Mouse (Mus musculus) urinary bladder, postnatal 4 days (tissue): ENCODE data around the gene Acadm.

Experiments
- DNase-seq, 2 experiments: peaks; one replicate each; pipeline ENCODE4 v3.0.0; 2021 to 2022; ENCODE audit warnings: low spot score in 2 of 2

Gene Acadm

DNA sequence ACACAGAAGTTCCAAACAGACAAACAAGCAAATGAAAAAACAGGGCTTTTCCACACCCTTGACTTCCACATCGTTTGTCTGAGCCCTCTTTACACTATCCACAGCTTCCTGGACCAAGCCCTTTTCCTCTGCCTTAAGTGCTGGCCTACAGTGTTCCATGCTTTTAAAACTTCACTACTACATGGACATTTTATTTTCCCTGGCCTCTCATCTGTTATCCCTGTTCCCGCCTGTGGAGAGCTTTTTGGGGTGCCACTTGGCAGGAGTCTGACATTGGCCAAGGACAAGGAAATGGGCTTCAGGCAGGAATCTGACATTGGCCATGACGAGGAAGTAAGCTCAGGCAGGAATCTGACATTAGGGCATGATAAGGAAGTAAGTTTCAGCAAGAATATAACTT is 41.8 kb downstream of the Acadm start:
- no peak for DNase-seq

DNA sequence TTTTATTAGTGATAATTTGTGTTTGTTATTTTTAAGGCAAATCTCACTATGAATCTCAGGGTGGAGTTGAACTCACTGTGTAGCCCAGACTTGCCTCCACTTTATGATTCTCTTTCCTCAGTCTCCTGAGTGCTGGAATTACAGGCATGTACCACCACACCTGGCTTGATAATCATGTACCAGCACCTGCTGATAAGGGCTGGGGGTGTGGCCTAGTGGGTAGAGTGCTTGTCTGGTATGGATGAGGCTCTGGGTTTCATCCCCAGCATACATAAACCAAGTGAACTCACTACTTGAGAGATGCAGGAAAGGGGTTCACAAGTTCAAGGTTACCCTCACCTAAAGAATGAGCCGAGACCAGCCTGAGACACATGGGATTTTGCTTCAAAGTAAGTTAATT is 42.5 kb downstream of the Acadm start:
- DNase-seq = no peak

- no peak for DNase-seq
These were observed 47.2 kb downstream of the Acadm start for GRCm38 (mm10) chr3:153897216-153897615.

DNA sequence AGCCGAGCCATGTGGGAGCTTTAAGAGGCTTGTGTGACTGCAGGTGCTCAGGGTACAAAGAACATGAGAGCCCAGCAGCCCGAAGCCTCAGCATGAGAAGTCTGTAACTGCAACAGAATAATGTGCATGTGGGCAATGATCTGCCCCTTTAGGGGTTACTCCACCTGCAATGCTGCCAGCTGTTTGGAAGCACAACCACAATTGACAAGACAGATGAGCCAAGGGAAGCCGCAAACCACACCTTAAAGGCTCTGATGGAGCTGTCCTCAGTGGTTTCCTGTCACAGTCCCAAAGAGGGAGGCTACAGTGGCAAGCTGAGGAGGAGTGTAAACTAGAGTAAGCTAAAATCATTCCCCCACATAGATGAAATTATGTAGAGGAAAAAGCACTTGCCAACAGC is 49.0 kb downstream of the Acadm start:
- no peak for DNase-seq

DNA sequence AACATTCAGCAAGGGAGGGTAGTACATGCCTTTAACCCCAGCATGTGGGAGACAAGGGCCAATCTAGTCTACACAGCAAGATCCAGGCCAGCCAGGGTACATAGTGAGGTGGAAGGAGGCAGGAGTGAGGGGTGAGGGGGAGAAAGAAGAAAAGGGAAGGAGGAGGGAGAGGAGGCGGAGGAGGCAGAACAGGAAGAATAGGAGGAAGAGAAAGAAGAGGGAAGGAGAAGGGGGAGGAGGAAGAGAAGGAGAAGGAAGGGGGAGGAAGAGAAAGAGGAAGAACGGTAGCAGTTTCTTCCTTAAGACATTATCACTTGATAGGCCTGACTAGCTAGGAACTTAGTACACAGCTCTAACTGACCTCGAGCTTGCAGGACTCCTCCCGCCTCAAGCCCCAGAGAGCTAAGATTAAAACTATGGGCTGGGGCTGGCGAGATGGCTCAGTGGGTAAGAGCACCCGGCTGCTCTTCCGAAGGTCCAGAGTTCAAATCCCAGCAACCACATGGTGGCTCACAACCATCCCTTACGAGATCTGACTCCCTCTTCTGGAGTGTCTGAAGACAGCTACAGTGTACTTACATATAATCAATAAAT is 55.1 kb downstream of the Acadm start:
- DNase-seq = no peak

GRCm38 (mm10) chr3:153888141-153888540 is 56.3 kb downstream of the Acadm start:
- no peak for DNase-seq

GRCm38 (mm10) chr3:153886296-153886695 is 58.1 kb downstream of the Acadm start:
- no peak for DNase-seq
